Mouse (Mus musculus) stomach, embryonic 16.5 days (tissue): ENCODE data around the gene Bach2. TPM values are rescaled to one million over a fixed set of nuclear protein-coding genes. Genes with fewer than 3 reads are reported as not detected.

Experiments used
- ATAC-seq: fragments of 200-750 bp; cut with Nextera tagmentation; 2 replicates; pipeline ENCODE4 v1.8.0; 2017; ENCODE audit warnings: moderate number of reproducible peaks, moderate TSS enrichment; ENCODE audit not compliant: insufficient read depth, low FRiP score
- H3K27ac ChIP-seq: fragments of 300-500 bp; sonication (generic); 2 replicates; pipeline ENCODE4 v1.5.1; 2014; ENCODE audit warnings: low read length
- H3K27me3 ChIP-seq: fragments of 300-500 bp; sonication (generic); 2 replicates; pipeline ENCODE4 v1.6.1; 2014; ENCODE audit warnings: low read length, control low read depth, mixed read lengths; ENCODE audit not compliant: control insufficient read depth, insufficient read depth
- H3K36me3 ChIP-seq: fragments of 300-500 bp; sonication (generic); 2 replicates; pipeline ENCODE4 v1.6.1; 2014; ENCODE audit warnings: low read length; ENCODE audit not compliant: control insufficient read depth, insufficient read depth
- H3K4me1 ChIP-seq: fragments of 300-500 bp; sonication (generic); 2 replicates; pipeline ENCODE4 v1.6.1; 2014; ENCODE audit warnings: low read length, control low read depth, mixed read lengths; ENCODE audit not compliant: control insufficient read depth, insufficient read depth
- H3K4me2 ChIP-seq: fragments of 300-500 bp; sonication (generic); 2 replicates; pipeline ENCODE4 v1.6.1; 2014; ENCODE audit warnings: low read depth, low read length, mixed read lengths
- H3K4me3 ChIP-seq: fragments of 300-500 bp; sonication (generic); replicated peaks from 2 replicates; pipeline ENCODE4 v1.5.1; 2014; ENCODE audit warnings: mild to moderate bottlenecking, low read length
- H3K9ac ChIP-seq: fragments of 300-500 bp; sonication (generic); 2 replicates; pipeline ENCODE4 v1.6.1; 2014; ENCODE audit warnings: low read length
- H3K9me3 ChIP-seq: fragments of 300-500 bp; sonication (generic); replicated peaks from 2 replicates; pipeline ENCODE4 v1.6.1; 2016; ENCODE audit warnings: low read length, control low read depth; ENCODE audit not compliant: control insufficient read depth
- WGBS: fragments of 180-500 bp; shearing (Covaris S2); extraction: QIAGEN DNeasy Blood & Tissue Kit; methylation state at CpG from one replicate; pipeline ENCODE4 v1.1.7; 2014; 5-methylcytosine and 5-hydroxymethylcytosine counted together
- polyA plus RNA-seq: library from polyadenylated mRNA; unstranded; fragments of >200 nt; fragmentation: Nextera tagmentation; extraction: Ambion mirVana; gene quantifications from 2 replicates; pipeline ENCODE4 v1.2.1, GENCODE M21; 2015

Gene Bach2
- polyA plus RNA-seq, 1 experiment from 2014 or later: 3.5 TPM

DNA sequence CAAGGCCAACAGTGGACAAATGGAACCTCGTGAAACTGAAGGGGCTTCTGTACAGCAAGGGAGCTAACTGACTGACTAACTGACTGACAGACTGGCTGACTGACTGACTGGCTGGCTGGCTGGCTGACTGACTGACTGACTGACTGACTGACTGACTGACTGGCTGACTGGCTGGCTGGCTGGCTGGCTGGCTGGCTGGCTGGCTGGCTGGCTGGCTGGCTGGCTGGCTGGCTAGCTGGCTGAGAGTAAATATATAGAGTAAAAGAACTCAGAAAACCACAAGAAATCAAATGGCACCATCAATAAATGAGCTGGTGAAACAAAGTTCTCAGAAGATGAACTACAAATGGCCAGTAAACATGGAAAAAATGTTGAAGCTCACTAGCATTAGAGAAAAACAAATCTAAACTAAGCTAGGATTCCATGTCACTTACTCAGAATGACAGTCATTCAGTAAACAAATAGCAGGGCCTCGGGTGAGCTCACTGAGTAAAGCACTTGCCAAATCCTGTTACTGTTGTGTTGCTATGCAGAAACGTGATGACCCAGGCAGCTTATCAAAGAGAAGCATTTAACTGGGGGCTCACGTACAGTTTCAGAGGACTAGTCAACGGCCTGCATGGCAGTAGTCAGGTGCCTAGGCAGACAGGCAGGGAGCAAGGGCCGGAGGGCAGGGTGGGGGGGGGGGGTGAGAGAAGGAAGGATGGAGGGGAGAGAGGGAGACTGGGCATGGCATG, 280.4 kb downstream of the Bach2 start:
- no peak overlapping the region for H3K4me2 ChIP-seq
- no peak overlapping the region for H3K9ac ChIP-seq
- no peak for ATAC-seq
- H3K9me3 ChIP-seq: no peaks in the 10 kb centered on the region
- no peak overlapping the region for H3K27ac ChIP-seq
- 38% methylated on average over 6 of the region's 6 CpGs for WGBS
- no peaks in the 10 kb centered on the region for H3K27me3 ChIP-seq
- no peaks in the 10 kb centered on the region for H3K36me3 ChIP-seq
- H3K4me1 ChIP-seq: peaks cover 22% of the 10 kb centered on the region
- H3K4me3 ChIP-seq: no peak overlapping the region

DNA sequence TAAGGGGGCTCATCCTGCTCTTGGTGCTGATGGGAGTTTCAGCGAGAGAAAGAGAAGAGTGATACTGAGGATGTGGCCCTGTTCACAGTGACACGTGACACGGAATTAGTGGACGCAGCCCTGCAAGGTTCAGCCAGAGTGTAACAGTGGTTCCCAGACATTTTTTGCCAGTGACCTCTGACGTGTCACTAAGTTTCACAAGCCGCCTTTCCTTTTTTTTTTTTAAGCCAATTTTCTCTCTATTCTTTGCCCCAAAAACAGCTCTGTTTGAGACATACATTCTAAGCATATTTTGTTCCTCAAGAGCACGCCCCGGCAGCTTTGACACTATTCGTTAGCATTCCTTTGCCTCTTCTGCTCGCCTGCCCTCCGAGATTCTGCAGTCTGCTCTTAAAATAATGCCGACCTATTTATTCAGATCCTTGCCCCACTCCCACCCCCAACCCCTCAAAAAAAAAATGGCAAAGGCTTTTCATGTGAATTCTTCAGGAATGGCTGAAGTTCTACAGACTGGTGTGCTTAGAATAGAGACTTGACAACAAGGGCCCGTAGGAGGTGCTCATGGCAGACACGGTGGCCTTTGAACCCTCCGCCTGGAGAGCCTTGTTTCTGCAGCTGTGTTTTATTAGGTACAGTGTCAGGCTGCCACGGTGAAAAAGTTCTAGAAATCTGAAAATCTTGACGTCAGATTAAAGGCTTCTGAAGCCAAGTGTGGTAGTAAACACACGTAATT, 282.2 kb downstream of the Bach2 start:
- Histone ChIP-seq H3K4me3 (no peak overlapping the region), H3K27ac (peak overlapping the region; percentile 48; the same call in 1 of the 2 replicates), H3K9ac (0 out of 2 replicates have a peak overlapping the region, but pooled peaks have one; percentile 22), H3K4me2 (peak overlapping the region; percentile 19; the same call in 1 of the 2 replicates), H3K9me3 (no peaks in the 10 kb centered on the region), H3K36me3 (no peaks in the 10 kb centered on the region), H3K27me3 (no peaks in the 10 kb centered on the region), H3K4me1 (peaks cover 33% of the 10 kb centered on the region)
- no peak for ATAC-seq
- WGBS: 36% methylated on average over 18 of the region's 18 CpGs

DNA sequence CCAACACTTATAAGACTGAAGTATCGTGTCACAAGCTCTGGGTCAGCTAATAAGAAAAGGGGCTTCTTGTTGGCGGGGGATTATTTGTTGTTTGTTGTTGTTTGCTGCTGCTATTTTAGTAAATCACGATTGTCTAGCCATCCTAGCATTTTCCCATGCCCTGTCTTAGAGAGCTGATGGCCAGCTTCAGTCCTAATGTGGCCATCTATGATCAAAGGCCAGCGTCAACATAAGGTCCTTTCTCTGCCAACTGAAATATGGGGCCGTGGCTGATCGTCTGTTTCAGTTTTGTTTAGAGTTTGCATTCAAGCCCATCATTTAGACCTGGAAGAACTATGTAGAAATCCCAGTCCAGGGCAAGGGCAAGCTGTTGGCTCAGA, 282.7 kb downstream of the Bach2 start:
- H3K4me1 ChIP-seq: peaks cover 33% of the 10 kb centered on the region
- no peaks in the 10 kb centered on the region for H3K27me3 ChIP-seq
- H3K27ac ChIP-seq: peak overlapping the region; percentile 48
- WGBS: 56% methylated on average over 6 of the region's 6 CpGs
- no peak overlapping the region for H3K4me3 ChIP-seq
- ATAC-seq: no peak
- H3K9me3 ChIP-seq: no peaks in the 10 kb centered on the region
- H3K4me2 ChIP-seq: no peak overlapping the region
- no peak overlapping the region for H3K9ac ChIP-seq
- no peaks in the 10 kb centered on the region for H3K36me3 ChIP-seq

DNA sequence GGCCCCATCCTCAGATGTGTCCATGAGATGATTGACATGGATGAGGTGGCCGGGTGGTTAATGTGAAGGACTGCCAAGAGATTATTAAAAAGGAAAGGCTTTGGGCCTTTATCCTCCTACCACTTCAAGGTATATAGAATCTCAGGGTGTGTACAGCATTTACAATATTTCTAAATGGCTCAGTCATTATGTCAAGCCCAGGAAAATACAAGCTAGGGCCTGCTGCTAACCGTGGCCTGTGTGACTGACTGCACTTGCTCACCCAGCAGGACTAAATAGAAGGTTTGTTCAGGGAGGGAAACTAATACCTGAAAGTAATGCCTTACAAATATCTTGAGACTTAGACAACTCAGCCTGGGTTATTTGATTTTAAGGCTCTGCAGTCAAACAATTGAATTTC, 283.4 kb downstream of the Bach2 start:
- no peaks in the 10 kb centered on the region for H3K9me3 ChIP-seq
- peak; percentile 65 for ATAC-seq
- H3K36me3 ChIP-seq: no peaks in the 10 kb centered on the region
- WGBS: 60% methylated on average over 2 of the region's 2 CpGs
- H3K4me1 ChIP-seq: peaks cover 33% of the 10 kb centered on the region
- no peak overlapping the region for H3K4me3 ChIP-seq
- H3K4me2 ChIP-seq: no peak overlapping the region
- H3K27ac ChIP-seq: peak overlapping the region; percentile 48; the same call in 1 of the 2 replicates
- no peak overlapping the region for H3K9ac ChIP-seq
- no peaks in the 10 kb centered on the region for H3K27me3 ChIP-seq

DNA sequence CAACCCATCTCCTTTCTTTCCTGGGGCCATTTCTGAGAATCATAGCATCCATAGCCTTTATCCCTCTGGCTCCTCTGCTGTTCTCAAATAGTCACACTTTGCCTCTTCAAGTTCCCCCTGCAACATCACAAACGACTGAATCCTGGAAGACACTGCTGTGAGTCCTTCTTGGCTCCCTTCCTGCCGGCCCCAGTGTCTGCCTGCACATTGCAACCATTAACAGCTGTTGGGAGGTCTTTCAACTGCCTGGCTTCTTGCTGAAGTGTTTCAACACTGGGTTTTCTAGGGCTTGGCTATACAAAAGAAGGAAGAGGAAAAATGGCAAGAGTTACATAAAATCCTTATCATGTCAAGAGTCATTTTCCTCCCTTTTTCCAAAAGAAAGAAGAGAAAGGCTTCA, 285.7 kb downstream of the Bach2 start:
- no peak overlapping the region for H3K9ac ChIP-seq
- 21% methylated on average over 2 of the region's 2 CpGs for WGBS
- peaks cover 31% of the 10 kb centered on the region for H3K4me1 ChIP-seq
- no peaks in the 10 kb centered on the region for H3K27me3 ChIP-seq
- H3K4me2 ChIP-seq: no peak overlapping the region
- ATAC-seq: no peak
- no peaks in the 10 kb centered on the region for H3K9me3 ChIP-seq
- H3K27ac ChIP-seq: peak overlapping the region; percentile 82
- no peak overlapping the region for H3K4me3 ChIP-seq
- no peaks in the 10 kb centered on the region for H3K36me3 ChIP-seq

DNA sequence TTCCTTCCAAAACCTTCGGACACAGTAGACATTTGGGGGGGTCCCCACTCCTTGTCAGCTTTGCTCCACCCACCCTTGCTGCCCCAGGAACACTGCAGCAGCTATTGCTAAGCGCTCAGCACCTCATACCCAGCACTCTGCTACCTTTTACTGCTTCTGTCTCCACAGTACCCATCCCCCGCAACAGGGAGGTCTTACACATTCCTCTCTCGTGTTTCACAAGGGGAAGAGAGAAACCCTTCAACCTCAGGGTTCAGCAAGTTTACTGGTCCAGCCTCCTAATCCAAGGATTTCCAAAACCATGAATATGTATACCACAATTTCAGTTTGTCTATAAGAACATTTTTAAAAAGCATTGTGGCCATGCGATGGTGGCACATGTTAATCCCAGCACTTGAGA, 286.4 kb downstream of the Bach2 start:
- H3K27me3 ChIP-seq: no peaks in the 10 kb centered on the region
- ATAC-seq: no peak
- H3K4me2 ChIP-seq: no peak overlapping the region
- no peak overlapping the region for H3K4me3 ChIP-seq
- no peaks in the 10 kb centered on the region for H3K9me3 ChIP-seq
- WGBS: 74% methylated on average over 5 of the region's 5 CpGs
- H3K4me1 ChIP-seq: peaks cover 29% of the 10 kb centered on the region
- no peaks in the 10 kb centered on the region for H3K36me3 ChIP-seq
- H3K9ac ChIP-seq: no peak overlapping the region
- peak overlapping the region; percentile 82; the same call in 1 of the 2 replicates for H3K27ac ChIP-seq

DNA sequence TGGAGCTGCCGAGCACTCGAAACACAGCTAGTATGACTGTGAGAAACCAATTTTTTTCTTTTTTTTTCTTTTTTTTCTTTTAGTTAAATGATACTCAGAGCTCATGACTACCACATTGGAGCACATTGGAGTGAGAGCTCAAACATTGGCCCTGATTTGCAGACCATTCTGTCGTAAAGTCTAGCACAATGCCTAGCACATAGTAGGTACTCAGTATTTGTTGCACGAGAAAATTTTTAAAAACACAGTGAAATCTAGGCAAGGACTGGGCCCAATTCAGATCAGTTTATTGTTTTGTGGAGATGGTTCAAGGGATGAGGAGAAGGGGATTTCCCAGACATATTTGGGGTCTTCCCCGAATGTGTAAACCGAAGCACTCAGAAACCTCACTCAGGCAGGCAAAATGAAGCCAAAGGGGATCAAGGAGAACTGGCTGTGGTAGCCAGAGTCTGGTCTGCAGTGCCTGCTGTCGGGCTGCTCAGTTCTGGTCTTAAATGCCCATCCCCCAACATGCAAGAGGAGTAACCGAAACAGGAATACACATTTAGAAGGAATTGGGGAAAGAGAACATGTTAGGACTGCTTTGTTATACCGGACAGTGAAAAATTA, 287.7 kb downstream of the Bach2 start:
- 76% methylated on average over 9 of the region's 9 CpGs for WGBS
- H3K36me3 ChIP-seq: no peaks in the 10 kb centered on the region
- no peaks in the 10 kb centered on the region for H3K9me3 ChIP-seq
- no peak overlapping the region for H3K27ac ChIP-seq
- H3K4me1 ChIP-seq: peaks cover 28% of the 10 kb centered on the region
- H3K4me2 ChIP-seq: no peak overlapping the region
- no peak overlapping the region for H3K4me3 ChIP-seq
- H3K27me3 ChIP-seq: no peaks in the 10 kb centered on the region
- no peak for ATAC-seq
- H3K9ac ChIP-seq: no peak overlapping the region

DNA sequence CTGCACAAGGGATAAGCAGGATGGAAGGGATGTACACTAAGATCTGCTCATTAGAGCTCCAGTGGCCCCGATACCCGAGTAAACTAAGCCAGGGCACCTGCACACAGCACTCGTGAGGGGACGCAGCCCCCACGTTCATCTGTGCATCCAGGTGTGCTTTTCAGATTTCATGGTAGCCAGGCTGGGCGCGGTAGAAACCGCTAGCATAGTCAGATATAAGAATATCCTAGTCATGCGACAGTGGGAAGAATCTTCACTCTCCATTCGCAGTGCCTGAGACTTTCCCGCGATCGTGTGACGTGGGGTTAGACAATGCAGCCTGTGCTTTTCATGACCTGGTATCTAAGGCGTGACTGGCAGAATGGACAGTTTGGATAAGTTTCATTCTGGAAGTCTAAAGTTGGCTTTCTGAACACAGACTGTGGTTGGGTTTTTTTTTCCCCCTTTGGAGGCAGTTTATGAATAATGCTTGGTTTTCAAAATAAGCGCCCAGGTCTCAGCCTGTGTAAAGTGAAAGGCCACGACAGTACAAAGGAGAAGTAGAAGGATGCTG, 290.9 kb downstream of the Bach2 start:
- Histone ChIP-seq H3K4me1 (peaks cover 28% of the 10 kb centered on the region), H3K9ac (no peak overlapping the region), H3K4me2 (no peak overlapping the region), H3K27me3 (no peaks in the 10 kb centered on the region), H3K4me3 (no peak overlapping the region), H3K27ac (no peak overlapping the region), H3K36me3 (no peaks in the 10 kb centered on the region), H3K9me3 (no peaks in the 10 kb centered on the region)
- ATAC-seq: no peak
- WGBS: 85% methylated on average over 17 of the region's 17 CpGs
